25 mouse cellular contexts compared by ENCODE assay signal in genomic region chr7:107461167-107461566, GRCm38 (mm10).
"Had no signal": no experiment of that assay in that cellular context is flagged by ENCODE, and none has a peak within 500 bp of the region (broad histone marks: within the 10 kb centered on the region; RNA-seq: fewer than 3 reads in every experiment).

No protein-coding gene starts in this region.

- H3K27ac ChIP-seq: heart, embryonic 10.5 days; hindbrain, embryonic 10.5 days; hindbrain, embryonic 12.5 days; hindbrain, embryonic 15.5 days; hindbrain, postnatal 0 days; layer of hippocampus, adult 2 months; left cerebral cortex, adult 2 months; limb, embryonic 13.5 days; limb, embryonic 15.5 days; liver, embryonic 12.5 days; liver, embryonic 14.5 days had no signal

- ATAC-seq: hindbrain, postnatal 0 days; intestine, embryonic 16.5 days; liver, embryonic 12.5 days had no signal

- H3K27me3 ChIP-seq: heart, embryonic 12.5 days; hindbrain, embryonic 12.5 days; hindbrain, embryonic 15.5 days; limb, embryonic 13.5 days; limb, embryonic 15.5 days; liver, embryonic 12.5 days had no signal

- H3K4me2 ChIP-seq: heart, embryonic 12.5 days; hindbrain, embryonic 12.5 days; hindbrain, embryonic 15.5 days; limb, embryonic 13.5 days; limb, embryonic 15.5 days; liver, embryonic 12.5 days had no signal

- H3K9me3 ChIP-seq: heart, embryonic 10.5 days; heart, embryonic 12.5 days; hindbrain, embryonic 10.5 days; hindbrain, embryonic 12.5 days; hindbrain, embryonic 15.5 days; limb, embryonic 13.5 days; limb, embryonic 15.5 days; liver, embryonic 12.5 days had no signal

- H3K9ac ChIP-seq: heart, embryonic 12.5 days; hindbrain, embryonic 12.5 days; hindbrain, embryonic 15.5 days; limb, embryonic 13.5 days; limb, embryonic 15.5 days; liver, embryonic 12.5 days; liver, embryonic 14.5 days had no signal

- H3K4me1 ChIP-seq: heart, embryonic 10.5 days; heart, embryonic 12.5 days; hindbrain, embryonic 10.5 days; hindbrain, embryonic 12.5 days; hindbrain, embryonic 15.5 days; limb, embryonic 15.5 days; liver, embryonic 12.5 days had no signal

- DNase-seq: gastrocnemius, postnatal 10 days; gastrocnemius, postnatal 25 days; heart, adult 18-20 months; heart, postnatal 10 days; heart, postnatal 4 days; kidney, adult 11 months; kidney, adult 2 months; kidney, postnatal 10 days; kidney, postnatal 25 days; kidney, postnatal 4 days; left cerebral cortex, postnatal 4 days; lung, adult 2 months had no signal

- H3K4me3 ChIP-seq: heart, embryonic 10.5 days; heart, embryonic 12.5 days; hindbrain, embryonic 10.5 days; hindbrain, embryonic 12.5 days; hindbrain, embryonic 15.5 days; layer of hippocampus, adult 2 months; left cerebral cortex, adult 2 months; limb, embryonic 13.5 days; limb, embryonic 15.5 days; liver, embryonic 12.5 days had no signal

- H3K36me3 ChIP-seq: heart, embryonic 10.5 days; heart, embryonic 12.5 days; hindbrain, embryonic 10.5 days; hindbrain, embryonic 12.5 days; hindbrain, embryonic 15.5 days; limb, embryonic 13.5 days; limb, embryonic 15.5 days; liver, embryonic 12.5 days had no signal
